Mouse (Mus musculus) liver, adult 2 months (tissue): ENCODE measurements around the gene Olfr1180. TPM values are rescaled to one million over a fixed set of nuclear protein-coding genes. Genes with fewer than 3 reads are reported as not detected.
"Not testable (repeated sequence)": the region's sequence is repeated elsewhere in the genome, so short reads cannot be mapped to it uniquely, and the experiment has no call there.

ENCODE experiments used
- DNase-seq: peaks from one replicate; pipeline ENCODE4 v3.0.0-alpha.2; 2011; ENCODE audit warnings: low read depth, low spot score; ENCODE audit errors: extremely low read depth
- H3K27ac ChIP-seq: fragments of 200-500 bp; replicated peaks from 2 replicates; pipeline ENCODE4 v1.5.1; 2012; ENCODE audit warnings: low read depth, mild to moderate bottlenecking, control low read depth, inconsistent platforms, low read length; ENCODE audit not compliant: insufficient read depth
- H3K27me3 ChIP-seq: fragments of 200-500 bp; 2 replicates; pipeline ENCODE4 v1.6.1; 2012; ENCODE audit warnings: mild to moderate bottlenecking, moderate library complexity, low read length, inconsistent platforms; ENCODE audit not compliant: control insufficient read depth, insufficient read depth
- H3K36me3 ChIP-seq: fragments of 200-500 bp; 2 replicates; pipeline ENCODE4 v1.6.1; 2012; ENCODE audit warnings: low read length, inconsistent platforms; ENCODE audit not compliant: control insufficient read depth, insufficient read depth
- H3K4me1 ChIP-seq: fragments of 200-500 bp; 2 replicates; pipeline ENCODE4 v1.6.1; 2011; ENCODE audit warnings: low read length; ENCODE audit not compliant: control insufficient read depth, insufficient read depth
- H3K4me3 ChIP-seq: fragments of 200-500 bp; 2 replicates; pipeline ENCODE4 v1.5.1; 2011; ENCODE audit warnings: low read depth, mild to moderate bottlenecking, control low read depth, low read length, moderate library complexity; ENCODE audit not compliant: insufficient read depth
- H3K79me2 ChIP-seq: fragments of 200-500 bp; 2 replicates; pipeline ENCODE4 v1.6.1; 2012; ENCODE audit warnings: inconsistent platforms, mild to moderate bottlenecking, low read length, moderate library complexity; ENCODE audit not compliant: control insufficient read depth, insufficient read depth
- H3K9ac ChIP-seq: fragments of 200-500 bp; 2 replicates; pipeline ENCODE4 v1.6.1; 2012; ENCODE audit warnings: low read depth, mild to moderate bottlenecking, control low read depth, inconsistent platforms, low read length
- CTCF ChIP-seq: fragments of 200-500 bp; IDR thresholded peaks from 2 replicates; pipeline ENCODE4 v1.5.1; 2011; ENCODE audit warnings: low read depth, low read length, control low read depth
- POLR2A ChIP-seq: fragments of 200-500 bp; IDR thresholded peaks from 2 replicates; pipeline ENCODE4 v1.6.1; 2011; ENCODE audit warnings: low read length, control low read depth; ENCODE audit not compliant: insufficient read depth; ENCODE audit errors: extremely low read depth
- WGBS: fragments of 180-500 bp; shearing (Covaris S2); methylation state at CpG from one replicate; pipeline ENCODE4 v1.1.7; 2018; 5-methylcytosine and 5-hydroxymethylcytosine counted together
- polyA plus RNA-seq: library from polyadenylated mRNA; depleted of rRNA; stranded (reverse); fragments of >200 nt; gene quantifications from 2 replicates; pipeline ENCODE4 v1.2.3, GENCODE M21; 2012; rRNA removed
- total RNA-seq: library from RNA; depleted of rRNA; stranded (reverse); fragments of >200 nt; gene quantifications from 2 replicates; pipeline ENCODE4 v1.2.3, GENCODE M21; 2014; rRNA removed

The Olfr1180 gene
- total RNA-seq (not detected in 2 replicates), polyA plus RNA-seq (not detected in 2 replicates)

GRCm38 (mm10) chr2:88419051-88419450 is at the start of gene Olfr1180:
Gene Olfr1180 (minus strand): TSS chr2:88419151.
- no peaks in the 10 kb centered on the region for H3K36me3 ChIP-seq
- TF ChIP-seq POLR2A (no peak), CTCF (no peak)
- H3K79me2 ChIP-seq = no peaks in the 10 kb centered on the region
- WGBS = 64% methylated on average over 2 of the region's 2 CpGs
- H3K27ac ChIP-seq = no peak within 1 kb of the TSS
- H3K4me3 ChIP-seq = no peak within 1 kb of the TSS
- H3K4me1 ChIP-seq = no peaks in the 10 kb centered on the region
- DNase-seq = no peak
- H3K27me3 ChIP-seq = no peaks in the 10 kb centered on the region
- no peak within 1 kb of the TSS for H3K9ac ChIP-seq

GRCm38 (mm10) chr2:88454567-88454966 is 35.6 kb upstream of the Olfr1180 start, which contains the start of gene Olfr1183:
Gene Olfr1183 (plus strand): TSS chr2:88454867.
- H3K36me3 ChIP-seq, H3K4me3 ChIP-seq, H3K27ac ChIP-seq, DNase-seq, H3K79me2 ChIP-seq, H3K4me1 ChIP-seq, H3K9ac ChIP-seq, H3K27me3 ChIP-seq: not testable (repeated sequence)
- WGBS = 100% methylated on average over 1 of the region's 1 CpGs

GRCm38 (mm10) chr2:88449031-88449430 is 30.1 kb upstream of the Olfr1180 start, which contains the start of gene Gm13757:
Gene Gm13757 (minus strand): TSS chr2:88449131.
- Histone ChIP-seq H3K9ac (no peak within 1 kb of the TSS), H3K79me2 (no peaks in the 10 kb centered on the region), H3K4me1 (no peaks in the 10 kb centered on the region), H3K27ac (no peak within 1 kb of the TSS), H3K27me3 (no peaks in the 10 kb centered on the region), H3K36me3 (no peaks in the 10 kb centered on the region), H3K4me3 (no peak within 1 kb of the TSS)
- 79% methylated on average over 1 of the region's 1 CpGs for WGBS
- TF ChIP-seq POLR2A (no peak), CTCF (no peak)
- no peak for DNase-seq

DNA sequence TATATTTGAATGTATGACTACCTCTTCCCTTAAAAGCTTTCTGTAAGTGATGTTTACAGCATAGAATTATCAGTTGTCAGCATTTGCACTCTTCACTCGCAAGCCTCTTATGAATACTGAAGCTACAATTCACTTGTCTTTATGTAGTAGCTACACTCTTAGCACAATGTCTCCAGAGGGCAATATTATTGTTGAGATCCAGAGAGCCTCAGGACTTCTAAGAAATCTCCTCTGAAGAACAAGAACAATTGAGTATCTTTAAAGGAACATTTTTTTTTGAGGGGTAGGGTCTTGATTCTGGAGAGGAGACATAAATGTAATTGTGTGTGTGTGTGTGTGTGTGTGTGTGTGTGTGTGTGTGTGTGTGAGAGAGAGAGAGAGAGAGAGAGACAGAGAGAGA is 7.1 kb upstream of the Olfr1180 start, which contains the start of gene Olfr1181:
Gene Olfr1181, minus strand, starts transcription at position 101 of the 400 bp plus-strand sequence.
- no peaks in the 10 kb centered on the region for H3K4me1 ChIP-seq
- H3K36me3 ChIP-seq = no peaks in the 10 kb centered on the region
- DNase-seq = no peak
- no peak within 1 kb of the TSS for H3K9ac ChIP-seq
- H3K27me3 ChIP-seq = no peaks in the 10 kb centered on the region
- no peak within 1 kb of the TSS for H3K4me3 ChIP-seq
- H3K79me2 ChIP-seq = no peaks in the 10 kb centered on the region
- 88% methylated on average over 1 of the region's 1 CpGs for WGBS
- no peak within 1 kb of the TSS for H3K27ac ChIP-seq
- TF ChIP-seq CTCF (no peak), POLR2A (no peak)

- no peaks in the 10 kb centered on the region for H3K4me1 ChIP-seq
- no peaks in the 10 kb centered on the region for H3K36me3 ChIP-seq
- no peaks in the 10 kb centered on the region for H3K27me3 ChIP-seq
- H3K79me2 ChIP-seq = no peaks in the 10 kb centered on the region
- TF ChIP-seq CTCF = no peak
- TF ChIP-seq POLR2A = no peak
- H3K4me3 ChIP-seq = no peak within 1 kb of the TSS
- DNase-seq = no peak
- WGBS = 70% methylated on average over 3 of the region's 3 CpGs
- H3K9ac ChIP-seq = no peak within 1 kb of the TSS
- no peak within 1 kb of the TSS for H3K27ac ChIP-seq
These were observed 12.6 kb downstream of the Olfr1180 start, which contains the start of gene Olfr1179 for GRCm38 (mm10) chr2:88406353-88406752. Gene Olfr1179 (minus strand): TSS chr2:88406453.

- H3K79me2 ChIP-seq = no peaks in the 10 kb centered on the region
- TF ChIP-seq POLR2A (no peak), CTCF (no peak)
- H3K27ac ChIP-seq = no peak within 1 kb of the TSS
- no peak within 1 kb of the TSS for H3K9ac ChIP-seq
- no peak for DNase-seq
- no peaks in the 10 kb centered on the region for H3K4me1 ChIP-seq
- no peaks in the 10 kb centered on the region for H3K27me3 ChIP-seq
- H3K4me3 ChIP-seq = no peak within 1 kb of the TSS
- no peaks in the 10 kb centered on the region for H3K36me3 ChIP-seq
- 77% methylated on average over 1 of the region's 1 CpGs for WGBS
These were observed 32.2 kb downstream of the Olfr1180 start, which contains the start of gene Olfr1178 for GRCm38 (mm10) chr2:88386762-88387161. Gene Olfr1178 (plus strand): TSS chr2:88387062.

Other genes with a start within 250 kb of the Olfr1180 start
- not detected in 2 replicates for gene Olfr1168, start 237.3 kb downstream of the Olfr1180 start, total RNA-seq
- not detected in 2 replicates for gene Olfr1168, start 237.3 kb downstream of the Olfr1180 start, polyA plus RNA-seq
- not detected in 2 replicates for gene Olfr1170, start 190.8 kb downstream of the Olfr1180 start, total RNA-seq
- gene Olfr1170, start 190.8 kb downstream of the Olfr1180 start, polyA plus RNA-seq = not detected in 2 replicates
- not detected in 2 replicates for gene Olfr1173, start 139.3 kb downstream of the Olfr1180 start, total RNA-seq
- not detected in 2 replicates for gene Olfr1173, start 139.3 kb downstream of the Olfr1180 start, polyA plus RNA-seq
- gene Olfr1174-ps, start 104.0 kb downstream of the Olfr1180 start, total RNA-seq = not detected in 2 replicates
- not detected in 2 replicates for gene Olfr1174-ps, start 104.0 kb downstream of the Olfr1180 start, polyA plus RNA-seq
- gene Olfr1175-ps, start 91.9 kb downstream of the Olfr1180 start, total RNA-seq = not detected in 2 replicates
- gene Olfr1175-ps, start 91.9 kb downstream of the Olfr1180 start, polyA plus RNA-seq = not detected in 2 replicates
- gene Olfr1176, start 82.4 kb downstream of the Olfr1180 start, total RNA-seq = not detected in 2 replicates
- gene Olfr1176, start 82.4 kb downstream of the Olfr1180 start, polyA plus RNA-seq = not detected in 2 replicates
- gene Olfr1177-ps, start 72.7 kb downstream of the Olfr1180 start, total RNA-seq = not detected in 2 replicates
- gene Olfr1177-ps, start 72.7 kb downstream of the Olfr1180 start, polyA plus RNA-seq = not detected in 2 replicates
- not detected in 2 replicates for gene Olfr1178, start 32.1 kb downstream of the Olfr1180 start, total RNA-seq
- gene Olfr1178, start 32.1 kb downstream of the Olfr1180 start, polyA plus RNA-seq = not detected in 2 replicates
- not detected in 2 replicates for gene Olfr1179, start 12.7 kb downstream of the Olfr1180 start, total RNA-seq
- not detected in 2 replicates for gene Olfr1179, start 12.7 kb downstream of the Olfr1180 start, polyA plus RNA-seq
- not detected in 2 replicates for gene Olfr1181, start 7.0 kb upstream of the Olfr1180 start, total RNA-seq
- not detected in 2 replicates for gene Olfr1181, start 7.0 kb upstream of the Olfr1180 start, polyA plus RNA-seq
- gene Gm13757, start 30.0 kb upstream of the Olfr1180 start, total RNA-seq = not detected in 2 replicates
- gene Gm13757, start 30.0 kb upstream of the Olfr1180 start, polyA plus RNA-seq = not detected in 2 replicates
- gene Olfr1183, start 35.7 kb upstream of the Olfr1180 start, total RNA-seq = not detected in 2 replicates
- gene Olfr1183, start 35.7 kb upstream of the Olfr1180 start, polyA plus RNA-seq = not detected in 2 replicates
- not detected in 2 replicates for gene Olfr1184, start 64.4 kb upstream of the Olfr1180 start, total RNA-seq
- gene Olfr1184, start 64.4 kb upstream of the Olfr1180 start, polyA plus RNA-seq = not detected in 2 replicates
- not detected in 2 replicates for gene Olfr1185-ps1, start 74.2 kb upstream of the Olfr1180 start, total RNA-seq
- not detected in 2 replicates for gene Olfr1185-ps1, start 74.2 kb upstream of the Olfr1180 start, polyA plus RNA-seq
- not detected in 2 replicates for gene Olfr1186, start 99.4 kb upstream of the Olfr1180 start, total RNA-seq
- not detected in 2 replicates for gene Olfr1186, start 99.4 kb upstream of the Olfr1180 start, polyA plus RNA-seq
- gene Olfr1188, start 137.8 kb upstream of the Olfr1180 start, total RNA-seq = not detected in 2 replicates
- not detected in 2 replicates for gene Olfr1188, start 137.8 kb upstream of the Olfr1180 start, polyA plus RNA-seq
- not detected in 2 replicates for gene Olfr1189, start 167.3 kb upstream of the Olfr1180 start, total RNA-seq
- not detected in 2 replicates for gene Olfr1189, start 167.3 kb upstream of the Olfr1180 start, polyA plus RNA-seq
- not detected in 2 replicates for gene Olfr1191-ps1, start 221.4 kb upstream of the Olfr1180 start, total RNA-seq
- not detected in 2 replicates for gene Olfr1191-ps1, start 221.4 kb upstream of the Olfr1180 start, polyA plus RNA-seq
- gene Olfr1192-ps1, start 229.4 kb upstream of the Olfr1180 start, total RNA-seq = not detected in 2 replicates
- not detected in 2 replicates for gene Olfr1192-ps1, start 229.4 kb upstream of the Olfr1180 start, polyA plus RNA-seq